Mouse (Mus musculus) adrenal gland, postnatal 36 days (tissue): ENCODE results near the gene Slc38a11. TPM values are rescaled to one million over a fixed set of nuclear protein-coding genes. Genes with fewer than 3 reads are reported as not detected.

Experiments
- microRNA-seq: library from miRNA; unstranded; fragments of <30 nt; microRNA quantifications from one replicate; pipeline ENCODE4 v1.2.0, GENCODE M21; 2021
- total RNA-seq, 2 experiments: library from RNA; stranded (reverse); gene quantifications; 2 replicates each; pipeline ENCODE4 v1.2.3; 2021

The Slc38a11 gene
- total RNA-seq, 2 experiments from 2014 or later, result 14.7 to 19.4 TPM

Small RNAs within 50 kb of the gene (microRNA-seq; reads per million reads assigned to microRNA genes)
- gene Mir6337, result not detected

Other genes starting within 250 kb of the Slc38a11 start
- 100 to 1,000 TPM; 264 to 353 TPM for gene Cobll1, start 124.6 kb downstream of the Slc38a11 start, total RNA-seq
- gene Scn3a, start 203.6 kb upstream of the Slc38a11 start, total RNA-seq, result 1 to 10 TPM; 2.8 to 3.2 TPM